Mouse (Mus musculus) spleen, postnatal 0 days (tissue): Measurements from ENCODE around the gene Scyl1. TPM values are rescaled to one million over a fixed set of nuclear protein-coding genes. Genes with fewer than 3 reads are reported as not detected.

ENCODE experiments used
- polyA plus RNA-seq: library from polyadenylated mRNA; unstranded; fragments of >200 nt; fragmentation: Nextera tagmentation; extraction: Ambion mirVana; gene quantifications from 2 replicates; pipeline ENCODE4 v1.2.1, GENCODE M21; 2015

Gene Scyl1
- 22.7 and 26.7 TPM in 2 replicates for polyA plus RNA-seq

DNA sequence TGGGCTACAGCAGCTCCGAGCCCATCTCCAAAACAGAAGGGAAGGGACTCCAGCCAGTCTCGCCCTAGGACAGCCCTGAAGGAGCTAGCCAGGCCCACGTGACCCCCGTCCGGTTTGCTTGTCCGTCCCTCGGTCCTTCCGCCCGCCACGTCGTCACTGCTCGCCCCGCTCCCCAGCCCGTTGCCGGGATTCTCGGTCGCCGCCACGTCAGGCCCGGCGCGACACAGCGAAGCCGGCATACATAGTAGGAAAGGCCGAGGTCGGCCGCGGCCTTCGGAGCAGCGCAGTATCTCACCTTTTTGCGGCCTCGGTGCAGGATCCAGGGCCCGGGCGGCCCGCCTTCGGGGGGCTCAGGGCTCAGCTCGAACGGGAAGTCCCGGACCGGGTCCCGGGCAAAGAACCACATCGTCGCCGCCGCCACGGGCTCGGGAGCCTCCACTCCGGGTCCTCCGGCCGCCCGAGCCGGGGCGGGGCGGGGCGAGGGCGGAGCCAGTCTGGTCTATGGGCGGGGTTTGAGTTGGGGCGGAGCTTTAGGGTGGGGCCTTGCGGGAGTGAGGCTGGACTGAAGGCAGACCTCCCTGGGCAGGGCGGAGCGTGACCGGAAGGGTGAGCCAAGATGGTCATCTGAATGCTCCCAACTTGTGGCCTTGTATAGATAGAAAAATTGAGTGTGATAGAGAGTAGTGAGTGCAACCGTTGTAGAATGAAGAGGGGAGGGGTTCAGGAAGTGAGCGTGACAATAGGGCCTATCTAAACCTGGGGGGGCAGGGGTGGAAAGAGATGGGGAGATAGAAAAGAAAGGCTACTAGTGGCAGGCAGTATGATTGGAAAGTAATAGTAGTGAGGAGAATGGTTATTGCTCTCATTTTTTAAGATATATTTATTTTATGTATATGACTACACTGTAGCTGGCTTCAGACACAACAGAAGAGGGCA lies at the start of gene Scyl1:
Gene Scyl1 (minus strand): TSS at position 495 of the 936 bp plus-strand sequence.

DNA sequence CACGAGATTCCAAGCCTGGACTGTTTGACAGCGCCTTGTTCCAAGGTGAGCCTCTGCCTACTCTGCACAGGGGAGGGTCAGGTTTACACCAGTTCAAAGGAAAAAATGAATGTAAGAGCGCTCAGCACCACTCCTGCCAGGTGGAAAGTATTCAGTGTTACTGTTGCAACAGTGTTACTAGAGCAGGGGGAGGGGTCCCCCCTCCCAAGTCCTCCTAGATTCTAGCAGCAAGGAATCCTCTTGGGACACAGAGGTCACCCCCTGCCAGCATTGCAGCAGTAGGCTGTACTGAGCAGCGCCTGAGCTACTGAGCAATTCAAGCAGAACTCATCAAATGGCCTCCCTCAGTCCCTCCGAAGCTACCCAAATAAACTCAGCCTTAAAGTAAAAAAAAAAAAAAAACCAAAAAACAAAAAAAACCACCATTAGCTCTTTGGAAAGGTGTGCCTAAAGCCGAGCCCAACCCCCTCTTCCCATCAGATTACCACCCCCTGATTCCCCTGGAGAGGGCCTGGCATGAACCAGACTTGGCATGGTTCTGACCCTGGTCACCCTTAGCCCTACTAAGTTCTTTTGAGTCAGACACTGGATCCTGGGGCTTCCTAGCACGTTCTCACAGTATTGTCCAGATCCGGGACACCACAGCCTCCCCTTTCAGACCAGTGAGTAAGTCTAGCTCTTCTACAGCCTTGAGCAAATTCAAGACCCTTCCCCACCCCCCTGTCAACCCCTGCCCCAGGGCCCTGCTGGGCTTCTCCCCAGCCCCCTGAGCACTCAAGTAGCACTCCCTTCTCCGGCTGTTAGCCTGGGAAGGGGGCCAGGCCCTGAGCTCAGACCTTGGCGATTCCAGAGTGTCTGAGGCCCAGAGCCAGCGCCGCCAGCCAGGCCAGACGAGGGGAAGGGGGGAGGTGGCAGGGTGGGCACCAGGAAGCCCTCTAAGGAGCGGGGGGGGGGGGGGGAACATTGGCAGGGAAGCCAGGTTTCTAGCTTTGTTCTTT lies 30.6 kb downstream of the Scyl1 start, which contains the start of gene Ltbp3:
Gene Ltbp3 (plus strand): TSS at position 585 of the 998 bp plus-strand sequence.

DNA sequence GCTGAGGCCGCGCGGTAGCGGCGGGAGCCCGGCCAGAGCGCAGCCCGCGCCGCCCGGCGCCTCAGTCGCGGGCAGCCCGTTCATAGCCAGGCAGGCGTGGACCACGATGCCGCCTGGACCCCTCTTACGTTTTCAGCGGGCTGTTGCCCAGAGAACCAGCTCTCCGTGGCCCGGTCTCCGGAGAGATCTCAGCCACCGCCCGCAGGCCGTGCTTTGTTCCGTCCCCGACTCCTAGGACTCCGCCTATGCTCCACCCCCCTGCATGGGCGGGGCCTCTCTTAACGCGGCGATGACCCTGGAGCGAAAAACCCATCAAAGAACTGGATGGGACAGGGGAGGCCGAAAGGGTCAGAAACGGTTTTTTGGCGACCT lies 41.8 kb downstream of the Scyl1 start, which contains the start of gene Fam89b:
Gene Fam89b (minus strand): TSS at position 210 of the 372 bp plus-strand sequence.

DNA sequence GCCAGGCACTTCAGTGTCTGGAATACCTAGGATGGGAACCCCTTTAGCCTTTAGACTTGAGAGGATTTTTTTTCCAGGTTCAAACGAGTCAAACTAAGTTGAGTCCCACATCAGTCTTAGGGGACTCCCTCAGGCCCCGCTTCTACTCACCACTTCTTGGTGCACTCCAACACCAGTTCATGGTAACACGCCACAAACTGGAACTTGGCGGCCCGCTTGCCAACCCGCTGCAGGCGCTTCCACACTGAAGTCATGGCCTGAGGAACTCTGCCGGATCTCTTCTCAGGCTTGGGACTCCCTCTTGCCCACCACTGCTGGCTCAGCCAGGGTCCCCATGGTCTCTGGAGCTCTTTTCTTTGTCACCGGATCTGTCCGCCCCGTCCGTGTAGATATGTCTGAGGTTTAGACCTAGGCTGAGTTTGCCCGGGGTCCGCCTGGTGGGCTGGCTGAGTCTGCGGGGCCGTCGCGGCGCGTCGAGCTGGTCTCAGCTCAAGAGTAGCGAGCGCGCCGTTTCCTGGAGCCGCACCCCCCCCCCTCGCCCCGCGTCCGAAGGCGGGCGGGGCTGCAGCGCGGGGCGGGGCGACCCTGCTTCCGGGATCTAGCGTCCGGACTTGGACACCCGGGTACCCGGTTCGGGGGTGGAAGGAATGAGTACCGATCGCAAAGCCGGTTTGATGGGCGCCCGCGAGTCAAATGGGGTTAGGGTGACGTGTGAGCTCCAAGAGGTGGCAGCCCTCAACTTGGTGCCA lies 45.3 kb downstream of the Scyl1 start, which contains the start of gene Ehbp1l1:
Gene Ehbp1l1 (minus strand): TSS at position 551 of the 749 bp plus-strand sequence.

Other genes starting within 250 kb of the Scyl1 start
- 0.07 TPM in 1 of 2 replicates, not detected in the other for gene Ovol1, start 210.8 kb downstream of the Scyl1 start, polyA plus RNA-seq
- 4.7 and 5.9 TPM in 2 replicates for gene Ap5b1, start 203.4 kb downstream of the Scyl1 start, polyA plus RNA-seq
- 154 and 175 TPM in 2 replicates for gene Rnaseh2c, start 169.5 kb downstream of the Scyl1 start, polyA plus RNA-seq
- 33.2 and 34.5 TPM in 2 replicates for gene Kat5, start 161.2 kb downstream of the Scyl1 start, polyA plus RNA-seq
- 30.7 and 35.6 TPM in 2 replicates for gene Rela, start 133.9 kb downstream of the Scyl1 start, polyA plus RNA-seq
- gene Sipa1, start 107.7 kb downstream of the Scyl1 start, polyA plus RNA-seq = 37.1 and 42.1 TPM in 2 replicates
- gene Map3k11, start 82.7 kb downstream of the Scyl1 start, polyA plus RNA-seq = 13.1 and 15.0 TPM in 2 replicates
- 10.6 and 13.9 TPM in 2 replicates for gene Pcnx3, start 82.5 kb downstream of the Scyl1 start, polyA plus RNA-seq
- 1.3 and 1.6 TPM in 2 replicates for gene Kcnk7, start 67.1 kb downstream of the Scyl1 start, polyA plus RNA-seq
- gene Ehbp1l1, start 45.1 kb downstream of the Scyl1 start, polyA plus RNA-seq = 101 and 113 TPM in 2 replicates
- gene Fam89b, start 41.8 kb downstream of the Scyl1 start, polyA plus RNA-seq = 66.1 and 67.9 TPM in 2 replicates
- gene Ltbp3, start 30.5 kb downstream of the Scyl1 start, polyA plus RNA-seq = 13.0 and 19.2 TPM in 2 replicates
- 18.5 and 20.2 TPM in 2 replicates for gene Frmd8, start 103.9 kb upstream of the Scyl1 start, polyA plus RNA-seq
- 8.4 and 14.3 TPM in 2 replicates for gene Slc25a45, start 106.4 kb upstream of the Scyl1 start, polyA plus RNA-seq
- gene Tigd3, start 122.7 kb upstream of the Scyl1 start, polyA plus RNA-seq = 4.8 and 5.1 TPM in 2 replicates
- 55.3 and 62.4 TPM in 2 replicates for gene Dpf2, start 141.6 kb upstream of the Scyl1 start, polyA plus RNA-seq
- 4.2 and 5.4 TPM in 2 replicates for gene Cdc42ep2, start 153.4 kb upstream of the Scyl1 start, polyA plus RNA-seq
- 61.9 and 69.5 TPM in 2 replicates for gene Pola2, start 192.8 kb upstream of the Scyl1 start, polyA plus RNA-seq
- 0.18 and 0.33 TPM in 2 replicates for gene Slc22a20, start 214.7 kb upstream of the Scyl1 start, polyA plus RNA-seq
- gene Capn1, start 244.5 kb upstream of the Scyl1 start, polyA plus RNA-seq = 17.5 and 18.8 TPM in 2 replicates